Mouse (Mus musculus) layer of hippocampus, adult 11-12 months (tissue): ENCODE measurements around the gene Mcpt1.
"Not testable (repeated sequence)": the region's sequence is repeated elsewhere in the genome, so short reads cannot be mapped to it uniquely, and the experiment has no call there.

ENCODE experiments used
- DNase-seq: peaks from one replicate; pipeline ENCODE4 v3.0.0; 2022; ENCODE audit warnings: low spot score

The Mcpt1 gene

GRCm38 (mm10) chr14:56017671-56018070 is at the start of gene Mcpt1:
Gene Mcpt1, plus strand, starts transcription at chr14:56017971.
- DNase-seq, result not testable (repeated sequence)

GRCm38 (mm10) chr14:55987464-55987863 is 30.3 kb upstream of the Mcpt1 start:
- DNase-seq, result not testable (repeated sequence)

GRCm38 (mm10) chr14:56013147-56013546 is 4.6 kb upstream of the Mcpt1 start:
- no peak for DNase-seq

DNA sequence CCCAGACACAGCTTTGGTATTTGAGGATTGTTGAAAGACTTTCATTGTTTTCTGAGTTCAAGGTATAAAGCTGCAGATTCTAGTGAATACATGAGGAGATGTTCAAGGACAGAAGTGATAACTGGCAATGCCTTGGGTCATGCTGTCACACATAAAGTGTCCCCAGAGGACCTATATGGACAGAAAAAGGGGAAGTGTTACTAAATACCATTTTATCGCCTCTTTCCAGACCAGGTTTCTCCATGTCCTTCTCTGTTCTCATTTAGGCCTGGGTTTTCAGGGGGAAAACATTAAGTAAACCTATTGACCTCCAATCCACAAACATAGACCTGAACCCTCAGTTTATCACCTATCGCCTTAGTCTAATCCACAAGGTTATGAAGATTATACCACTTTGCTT is 3.8 kb upstream of the Mcpt1 start:
- no peak for DNase-seq

DNA sequence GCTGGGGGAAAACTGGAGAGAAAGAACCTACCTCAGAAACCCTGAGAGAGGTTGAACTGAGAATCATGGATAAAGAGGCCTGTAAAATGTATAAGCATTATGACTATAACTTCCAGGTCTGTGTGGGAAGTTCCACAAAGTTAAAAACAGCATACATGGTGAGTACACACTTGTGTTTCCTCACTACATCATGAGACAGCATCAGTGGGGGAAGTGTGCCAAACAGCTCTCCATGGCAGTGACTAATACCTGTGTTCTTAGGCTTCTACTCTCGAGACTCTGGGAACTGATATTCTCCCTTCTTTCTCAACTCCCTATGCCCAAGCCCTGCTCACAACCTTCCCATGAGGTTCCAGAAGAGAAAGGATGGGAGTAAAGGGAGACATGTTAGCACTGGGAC is 1.7 kb downstream of the Mcpt1 start:
- DNase-seq, result no peak

- DNase-seq, result not testable (repeated sequence)
These were observed 3.5 kb downstream of the Mcpt1 start for GRCm38 (mm10) chr14:56021305-56021704.

- not testable (repeated sequence) for DNase-seq
These were observed 12.6 kb downstream of the Mcpt1 start, which contains the start of gene Mcpt9 for GRCm38 (mm10) chr14:56030395-56030794. Gene Mcpt9, minus strand, starts transcription at chr14:56030495.

GRCm38 (mm10) chr14:56034433-56034832 is 16.7 kb downstream of the Mcpt1 start:
- no peak for DNase-seq

DNA sequence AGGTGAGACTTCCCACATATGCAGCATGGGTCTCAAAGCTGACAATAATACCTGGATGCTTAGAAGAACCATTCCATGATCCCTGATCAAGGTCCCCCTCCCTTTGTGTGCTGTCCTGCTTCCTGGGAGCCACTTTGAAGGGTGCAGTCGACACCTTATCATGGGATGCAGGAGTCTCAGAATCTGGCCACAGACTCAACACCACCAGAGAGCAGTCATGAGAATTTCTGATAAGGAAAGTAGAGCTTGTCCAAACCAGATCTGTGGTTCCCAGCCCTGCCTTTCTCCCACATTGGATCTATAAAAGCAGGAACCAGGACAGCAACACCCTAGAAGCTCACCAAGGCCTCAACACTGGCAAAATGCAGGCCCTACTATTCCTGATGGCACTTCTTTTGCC is 24.0 kb downstream of the Mcpt1 start, which contains the start of gene Mcpt2:
Gene Mcpt2 (plus strand): TSS at position 250 of the 400 bp plus-strand sequence.
- not testable (repeated sequence) for DNase-seq

DNA sequence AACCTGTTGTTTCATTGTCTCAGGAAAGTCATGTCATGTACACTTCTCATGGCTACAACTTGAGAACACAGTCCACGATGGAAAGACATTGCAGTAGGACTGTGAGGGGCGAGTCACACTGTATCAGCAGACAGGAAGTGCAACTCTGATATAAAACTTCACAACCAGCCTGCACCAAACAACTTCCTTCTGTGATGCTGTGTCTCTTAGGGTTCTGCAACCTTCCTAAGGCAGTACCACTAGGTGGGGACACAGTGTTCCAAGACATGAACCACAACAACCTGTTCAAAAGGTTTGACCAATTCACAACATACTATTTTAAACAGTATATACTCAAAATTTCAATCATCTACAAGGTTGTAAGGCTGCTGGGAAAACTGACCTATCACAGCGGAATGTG is 37.6 kb downstream of the Mcpt1 start:
- no peak for DNase-seq

DNA sequence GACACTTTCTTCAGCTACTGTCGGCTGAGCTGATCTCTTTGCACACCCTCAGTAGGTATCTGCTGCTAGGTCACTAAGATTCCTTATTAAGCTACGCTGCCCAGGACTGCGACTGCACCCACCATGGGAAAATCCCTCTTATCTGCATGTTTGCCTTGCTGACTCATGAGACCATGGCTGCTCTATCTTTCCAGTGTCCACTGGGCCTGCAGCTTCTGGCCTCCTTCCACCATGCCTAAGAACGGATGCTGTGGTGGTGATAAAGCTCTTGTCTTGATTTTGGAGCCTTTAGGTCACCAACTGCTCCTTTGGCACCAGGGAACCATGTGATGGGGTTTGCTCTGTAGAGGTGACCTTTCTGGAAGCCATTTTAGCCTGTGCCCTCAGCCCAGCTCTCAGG is 40.0 kb downstream of the Mcpt1 start:
- no peak for DNase-seq

DNA sequence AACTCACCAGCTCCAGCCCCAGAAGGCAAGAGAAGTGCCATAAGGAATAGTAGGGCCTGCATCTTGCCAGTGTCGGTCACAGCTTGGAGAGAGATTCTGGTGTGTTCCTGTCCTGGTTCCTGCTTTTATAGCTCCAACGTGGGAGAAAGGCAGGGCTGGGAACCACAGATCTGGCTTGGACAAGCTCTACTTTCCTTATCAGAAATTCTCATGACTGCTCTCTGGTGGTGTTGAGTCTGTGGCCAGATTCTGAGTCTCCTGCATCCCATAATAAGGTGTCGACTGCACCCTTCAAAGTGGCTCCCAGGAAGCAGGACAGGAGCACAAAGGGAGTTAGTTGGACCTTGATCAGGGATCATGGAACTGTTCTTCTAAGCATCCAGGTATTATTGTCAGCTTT is 44.4 kb downstream of the Mcpt1 start, which contains the start of gene Mcpt4:
Gene Mcpt4 (minus strand): TSS at position 101 of the 400 bp plus-strand sequence.
- not testable (repeated sequence) for DNase-seq
